Mouse (Mus musculus) c-Kit-negative CD71-positive TER-119-positive erythroid progenitor cells, embryonic 14.5 days (primary cell): ENCODE data around the gene Btbd35f30.
"Not testable (repeated sequence)": the region's sequence is repeated elsewhere in the genome, so short reads cannot be mapped to it uniquely, and the experiment has no call there.

ENCODE experiments used
- DNase-seq: peaks from one replicate; pipeline ENCODE4 v3.0.0-alpha.2; 2013; ENCODE audit warnings: low read depth, low spot score

The Btbd35f30 gene

GRCm38 (mm10) chrX:32894325-32894724 lies at the start of gene Btbd35f30:
Btbd35f30 (plus strand) TSS chrX:32894625.
- not testable (repeated sequence) for DNase-seq

- DNase-seq: not testable (repeated sequence)
Observed at GRCm38 (mm10) chrX:32941468-32941867, 47.0 kb downstream of the Btbd35f30 start, which contains the start of gene Gm21789. Gm21789 (plus strand) TSS chrX:32941768.
